Mouse (Mus musculus) myocyte (in vitro differentiated cells): ENCODE results near the gene Zc3hc1. TPM values are rescaled to one million over a fixed set of nuclear protein-coding genes. Genes with fewer than 3 reads are reported as not detected.

Experiments used
- H3K27me3 ChIP-seq: one replicate; pipeline ENCODE4 v1.6.1; 2011; ENCODE audit not compliant: control insufficient read depth, insufficient read depth, insufficient read length
- H3K36me3 ChIP-seq: one replicate; pipeline ENCODE4 v1.6.1; 2011; ENCODE audit not compliant: control insufficient read depth, insufficient read depth
- H3K4me2 ChIP-seq: one replicate; pipeline ENCODE4 v1.6.1; 2011; ENCODE audit warnings: low read depth, control low read depth
- H3K4me3 ChIP-seq: one replicate; pipeline ENCODE4 v1.5.1; 2011; ENCODE audit warnings: mild to moderate bottlenecking, control low read depth, moderate library complexity
- H3K79me2 ChIP-seq: one replicate; pipeline ENCODE4 v1.6.1; 2011; ENCODE audit not compliant: control insufficient read depth, insufficient read depth
- H3ac ChIP-seq: one replicate; pipeline ENCODE4 v1.6.1; 2011; ENCODE audit not compliant: control insufficient read depth, insufficient read length
- CEBPB ChIP-seq: IDR thresholded peaks from 2 replicates; pipeline ENCODE4 v1.6.1; 2011; ENCODE audit warnings: mild to moderate bottlenecking, moderate library complexity; ENCODE audit not compliant: poor library complexity, insufficient read depth, severe bottlenecking
- E2F4 ChIP-seq: IDR thresholded peaks from one replicate; pipeline ENCODE4 v1.6.1; 2011; ENCODE audit warnings: mild to moderate bottlenecking, control low read depth, moderate library complexity; ENCODE audit not compliant: insufficient read depth
- MAX ChIP-seq: IDR thresholded peaks from one replicate; pipeline ENCODE4 v1.6.1; 2011; ENCODE audit warnings: low read depth, mild to moderate bottlenecking, control low read depth
- MYOD1 ChIP-seq, 3 experiments: IDR thresholded peaks; one replicate each; pipeline ENCODE4 v1.6.1; 2011; ENCODE audit warnings: control low read depth in 2 of 3, low read depth in 2 of 3, mild to moderate bottlenecking in 2 of 3, moderate library complexity in 1 of 3; ENCODE audit not compliant: insufficient read length in 2 of 3, control insufficient read depth in 1 of 3
- MYOG ChIP-seq, 3 experiments: IDR thresholded peaks; one replicate each; pipeline ENCODE4 v1.6.1; 2011; ENCODE audit warnings: control low read depth in 2 of 3, low read depth in 2 of 3, mild to moderate bottlenecking in 2 of 3; ENCODE audit not compliant: insufficient read length in 2 of 3, control insufficient read depth in 1 of 3, insufficient read depth in 1 of 3
- POLR2A ChIP-seq: IDR thresholded peaks from one replicate; pipeline ENCODE4 v1.6.1; 2011; ENCODE audit warnings: low read depth, mild to moderate bottlenecking, control low read depth, moderate library complexity; ENCODE audit not compliant: insufficient read length
- POLR2AphosphoS2 ChIP-seq: IDR thresholded peaks from one replicate; pipeline ENCODE4 v1.6.1; 2011; ENCODE audit warnings: low read depth, control low read depth; ENCODE audit not compliant: insufficient read length
- REST ChIP-seq: IDR thresholded peaks from one replicate; pipeline ENCODE4 v1.6.1; 2011; ENCODE audit warnings: mild to moderate bottlenecking, control low read depth, moderate library complexity; ENCODE audit not compliant: insufficient read depth, insufficient read length
- SRF ChIP-seq: IDR thresholded peaks from one replicate; pipeline ENCODE4 v1.6.1; 2011; ENCODE audit warnings: low read depth; ENCODE audit not compliant: control insufficient read depth, insufficient read length
- TCF12 ChIP-seq: IDR thresholded peaks from one replicate; pipeline ENCODE4 v1.6.1; 2011; ENCODE audit warnings: mild to moderate bottlenecking, control low read depth; ENCODE audit not compliant: poor library complexity, insufficient read depth, severe bottlenecking
- TCF3 ChIP-seq: IDR thresholded peaks from one replicate; pipeline ENCODE4 v1.6.1; 2011; ENCODE audit warnings: low read depth, control low read depth; ENCODE audit not compliant: insufficient read length
- USF1 ChIP-seq: IDR thresholded peaks from one replicate; pipeline ENCODE4 v1.6.1; 2011; ENCODE audit warnings: low read depth, mild to moderate bottlenecking, control low read depth, moderate library complexity
- polyA plus RNA-seq: library from polyadenylated mRNA; unstranded; fragments of >200 nt; fragmentation: generic; extraction: Trizol; gene quantifications from one replicate; pipeline ENCODE4 v1.2.1, GENCODE M21; 2012; ENCODE audit warnings: missing spikeins

Gene Zc3hc1
- polyA plus RNA-seq, 1 experiment = 35.2 TPM

- Histone ChIP-seq H3ac (no peak overlapping the region), H3K79me2 (no peaks in the 10 kb centered on the region), H3K4me3 (no peak overlapping the region), H3K4me2 (no peak overlapping the region), H3K27me3 (no peaks in the 10 kb centered on the region), H3K36me3 (peaks cover 57% of the 10 kb centered on the region)
- TF ChIP-seq REST = no peak
- no peak for TF ChIP-seq E2F4
- TF ChIP-seq SRF = no peak
- no peak for TF ChIP-seq POLR2A
- no peak for TF ChIP-seq MYOG (IDR thresholded peaks at IDR 0.05; ENCODE audit: control insufficient read depth in 1 of 3, insufficient read depth in 1 of 3, insufficient read length in 2 of 3, low read depth in 2 of 3)
Observed at GRCm38 (mm10) chr6:30374731-30375510, 15.9 kb downstream of the Zc3hc1 start.

DNA sequence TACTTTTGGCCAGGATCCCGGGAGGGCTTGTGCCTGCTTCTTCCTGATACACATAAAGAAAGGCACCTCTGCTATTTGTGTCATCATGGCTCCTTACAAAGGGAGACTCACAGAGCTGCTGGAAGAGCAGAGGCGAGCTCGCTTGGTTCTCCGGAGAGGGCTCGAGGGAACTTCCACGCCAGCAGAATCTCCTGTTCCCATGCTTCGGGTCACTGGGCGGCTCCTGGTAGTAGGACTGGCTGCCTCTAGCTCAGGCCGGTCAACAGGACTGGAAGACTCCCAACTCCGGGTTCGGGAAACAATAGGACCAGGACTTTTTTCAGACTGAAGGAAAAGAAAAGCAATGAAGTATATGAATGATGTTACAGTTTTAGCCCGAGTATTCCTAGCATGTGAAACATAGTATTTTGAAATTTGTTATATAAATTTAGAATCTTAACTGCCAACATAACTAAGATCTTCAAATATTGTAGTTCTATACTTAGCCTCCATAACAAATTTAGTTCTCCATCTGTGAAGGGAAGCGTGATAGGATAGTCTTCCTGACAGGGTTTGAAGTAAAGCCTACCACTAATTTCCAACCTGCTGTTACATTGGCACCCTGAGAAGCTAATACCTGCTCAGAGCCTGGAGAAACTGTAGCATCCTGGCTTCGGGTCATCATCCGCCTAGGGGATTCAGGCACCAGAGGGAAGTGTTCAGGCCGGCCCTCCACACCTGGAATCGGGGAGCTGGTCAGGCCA, 18.0 kb downstream of the Zc3hc1 start:
- Histone ChIP-seq H3K4me3 (no peak overlapping the region), H3K27me3 (no peaks in the 10 kb centered on the region), H3ac (no peak overlapping the region), H3K79me2 (no peaks in the 10 kb centered on the region), H3K4me2 (no peak overlapping the region), H3K36me3 (peaks cover 59% of the 10 kb centered on the region)
- no peak for TF ChIP-seq POLR2A
- no peak for TF ChIP-seq POLR2AphosphoS2
- no peak for TF ChIP-seq MYOG (IDR thresholded peaks at IDR 0.05; ENCODE audit: control insufficient read depth in 1 of 3, insufficient read depth in 1 of 3, insufficient read length in 2 of 3, low read depth in 2 of 3)
- TF ChIP-seq CEBPB = no peak
- no peak for TF ChIP-seq MYOD1 (IDR thresholded peaks at IDR 0.05; ENCODE audit: control insufficient read depth in 1 of 3, insufficient read length in 2 of 3, low read depth in 2 of 3)
- TF ChIP-seq REST = no peak
- no peak for TF ChIP-seq E2F4
- TF ChIP-seq SRF = no peak

DNA sequence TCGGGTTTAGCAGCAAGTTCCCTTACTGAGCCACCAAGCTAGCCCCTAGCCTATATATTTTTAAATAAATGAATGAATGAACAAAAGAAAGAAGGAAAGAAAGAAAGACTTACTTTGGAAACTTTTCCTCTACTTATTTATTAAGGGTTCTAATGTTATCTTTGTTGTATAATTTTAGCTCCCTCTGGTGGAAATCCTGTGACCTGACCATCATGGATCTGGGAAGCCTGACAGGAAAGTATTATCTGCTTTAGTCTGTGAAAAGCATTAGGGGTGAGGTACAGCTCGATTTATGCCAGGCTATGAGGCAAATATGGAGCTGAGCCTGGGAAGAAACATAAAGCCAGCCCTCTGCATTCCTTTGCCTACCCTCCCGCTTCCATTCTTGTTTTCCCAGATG, 21.5 kb downstream of the Zc3hc1 start:
- TF ChIP-seq USF1 (no peak), MYOD1 (IDR thresholded peaks at IDR 0.05; ENCODE audit: control insufficient read depth in 1 of 3, insufficient read length in 2 of 3, low read depth in 2 of 3) (no peak), POLR2A (no peak), TCF3 (no peak), MYOG (IDR thresholded peaks at IDR 0.05; ENCODE audit: control insufficient read depth in 1 of 3, insufficient read depth in 1 of 3, insufficient read length in 2 of 3, low read depth in 2 of 3) (no peak), POLR2AphosphoS2 (no peak), SRF (no peak), E2F4 (no peak), CEBPB (no peak), MAX (no peak), TCF12 (no peak), REST (no peak)
- H3ac ChIP-seq = no peak overlapping the region
- H3K79me2 ChIP-seq = no peaks in the 10 kb centered on the region
- H3K4me3 ChIP-seq = no peak overlapping the region
- no peaks in the 10 kb centered on the region for H3K27me3 ChIP-seq
- peaks cover 53% of the 10 kb centered on the region for H3K36me3 ChIP-seq
- H3K4me2 ChIP-seq = no peak overlapping the region

- Histone ChIP-seq H3K79me2 (no peaks in the 10 kb centered on the region), H3K36me3 (peaks cover 28% of the 10 kb centered on the region), H3K4me3 (no peak overlapping the region), H3ac (no peak overlapping the region), H3K27me3 (no peaks in the 10 kb centered on the region), H3K4me2 (no peak overlapping the region)
- TF ChIP-seq USF1 = peak; percentile 37
- TF ChIP-seq MAX = no peak
Observed at GRCm38 (mm10) chr6:30363808-30364207, 27.0 kb downstream of the Zc3hc1 start.

DNA sequence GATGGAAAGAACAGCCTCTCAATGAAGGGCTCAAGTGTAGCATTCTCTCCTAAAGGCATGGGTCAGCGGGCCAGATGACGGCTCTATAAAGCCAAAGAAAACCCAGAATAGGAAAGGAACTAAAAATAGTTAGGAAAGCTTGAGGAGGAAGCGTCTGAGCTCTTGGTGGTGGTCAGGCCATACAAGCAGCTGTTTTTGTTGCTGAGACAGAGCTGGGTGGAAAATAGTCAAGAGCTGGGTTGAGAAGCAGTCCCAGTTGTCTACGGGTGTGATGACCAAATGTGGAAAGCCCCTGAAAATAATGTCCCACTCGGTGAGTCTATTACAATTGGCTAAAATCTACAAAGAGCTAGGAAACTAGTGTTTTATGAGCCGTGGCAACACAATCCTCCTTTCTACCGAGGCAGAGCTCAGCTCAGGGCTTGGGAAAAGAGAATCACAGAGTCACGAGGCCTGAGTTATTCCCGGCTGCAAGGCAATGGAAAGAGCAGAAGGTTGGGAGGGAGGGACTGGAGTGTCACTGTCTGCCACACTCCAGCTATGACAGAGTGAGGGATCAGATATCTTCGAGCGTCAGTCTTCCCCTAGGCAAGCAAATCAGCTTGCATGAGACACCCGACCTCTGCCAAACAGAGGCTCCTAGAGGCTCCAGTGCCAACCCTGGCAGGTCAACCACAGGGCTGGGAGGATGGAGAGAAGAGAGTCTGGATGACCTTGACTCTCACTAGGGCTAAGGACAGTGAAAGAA, 30.9 kb downstream of the Zc3hc1 start:
- H3K36me3 ChIP-seq = peaks cover 5% of the 10 kb centered on the region
- no peaks in the 10 kb centered on the region for H3K79me2 ChIP-seq
- H3K4me2 ChIP-seq = peak overlapping the region; percentile 51
- TF ChIP-seq MYOD1 (IDR thresholded peaks at IDR 0.05; ENCODE audit: control insufficient read depth in 1 of 3, insufficient read length in 2 of 3, low read depth in 2 of 3) (peak in 2 of 3 experiments; percentile 39 to 48), USF1 (no peak), MYOG (IDR thresholded peaks at IDR 0.05; ENCODE audit: control insufficient read depth in 1 of 3, insufficient read depth in 1 of 3, insufficient read length in 2 of 3, low read depth in 2 of 3) (peak in 2 of 3 experiments; percentile 40 to 82), SRF (peak; percentile 53), TCF3 (no peak)
- no peak overlapping the region for H3ac ChIP-seq
- H3K27me3 ChIP-seq = no peaks in the 10 kb centered on the region
- H3K4me3 ChIP-seq = no peak overlapping the region
